Mouse (Mus musculus) limb, embryonic 12.5 days (tissue): ENCODE measurements at regions not wholly inside any gene's neighbourhood (a gene's known extent, or its start where the extent isn't known, plus 50 kb on each side); places are given as distances from the start of the nearest gene placed in this dataset.

Experiments used
- ATAC-seq: fragments of 200-750 bp; cut with Nextera tagmentation; 2 replicates; pipeline ENCODE4 v1.8.0; 2017; ENCODE audit warnings: low read depth, moderate TSS enrichment; ENCODE audit not compliant: insufficient number of reproducible peaks, insufficient read depth, low FRiP score, low TSS enrichment
- H3K27ac ChIP-seq: fragments of 300-500 bp; sonication (generic); 2 replicates; pipeline ENCODE4 v1.5.1; 2016; ENCODE audit warnings: mild to moderate bottlenecking, moderate library complexity
- H3K27me3 ChIP-seq: fragments of 300-500 bp; sonication (generic); 2 replicates; pipeline ENCODE4 v1.6.1; 2016; ENCODE audit warnings: mild to moderate bottlenecking, moderate library complexity
- H3K36me3 ChIP-seq: fragments of 300-500 bp; sonication (generic); 2 replicates; pipeline ENCODE4 v1.6.1; 2016; ENCODE audit warnings: mild to moderate bottlenecking, moderate library complexity
- H3K4me1 ChIP-seq: fragments of 300-500 bp; sonication (generic); replicated peaks from 2 replicates; pipeline ENCODE4 v1.6.1; 2016
- H3K4me2 ChIP-seq: fragments of 300-500 bp; sonication (generic); 2 replicates; pipeline ENCODE4 v1.6.1; 2016; ENCODE audit warnings: mild to moderate bottlenecking, moderate library complexity
- H3K4me3 ChIP-seq: fragments of 300-500 bp; sonication (generic); replicated peaks from 2 replicates; pipeline ENCODE4 v1.5.1; 2016; ENCODE audit warnings: mild to moderate bottlenecking
- H3K9ac ChIP-seq: fragments of 300-500 bp; sonication (generic); replicated peaks from 2 replicates; pipeline ENCODE4 v1.6.1; 2016; ENCODE audit warnings: mild to moderate bottlenecking, moderate library complexity
- H3K9me3 ChIP-seq: fragments of 300-500 bp; sonication (generic); 2 replicates; pipeline ENCODE4 v1.6.1; 2016; ENCODE audit warnings: mild to moderate bottlenecking, moderate library complexity
- WGBS: fragments of 180-500 bp; shearing (Covaris S2); methylation state at CpG from one replicate; pipeline ENCODE4 v1.1.7; 2016; 5-methylcytosine and 5-hydroxymethylcytosine counted together

GRCm38 (mm10) chr4:25432203-25432602 lies 150.6 kb upstream of the Ufl1 start:
- 91% methylated on average over 8 of the region's 8 CpGs for WGBS
- H3K9ac ChIP-seq: no peak overlapping the region
- no peak overlapping the region for H3K27ac ChIP-seq
- no peaks in the 10 kb centered on the region for H3K9me3 ChIP-seq
- H3K36me3 ChIP-seq: no peaks in the 10 kb centered on the region
- no peaks in the 10 kb centered on the region for H3K27me3 ChIP-seq
- ATAC-seq: no peak
- H3K4me1 ChIP-seq: no peaks in the 10 kb centered on the region
- H3K4me3 ChIP-seq: no peak overlapping the region
- no peak overlapping the region for H3K4me2 ChIP-seq

- Histone ChIP-seq H3K4me3 (no peak overlapping the region), H3K9me3 (no peaks in the 10 kb centered on the region), H3K27ac (no peak overlapping the region), H3K4me1 (no peaks in the 10 kb centered on the region), H3K4me2 (no peak overlapping the region), H3K36me3 (no peaks in the 10 kb centered on the region), H3K27me3 (no peaks in the 10 kb centered on the region), H3K9ac (no peak overlapping the region)
- WGBS: 87% methylated on average over 2 of the region's 2 CpGs
- no peak for ATAC-seq
Observed at GRCm38 (mm10) chr4:25416330-25416729, 134.7 kb upstream of the Ufl1 start.

GRCm38 (mm10) chr4:25410440-25410839 lies 128.8 kb upstream of the Ufl1 start:
- Histone ChIP-seq H3K27me3 (no peaks in the 10 kb centered on the region), H3K9me3 (no peaks in the 10 kb centered on the region), H3K4me3 (no peak overlapping the region), H3K4me1 (peaks cover 26% of the 10 kb centered on the region), H3K27ac (0 out of 2 replicates have a peak overlapping the region, but pooled peaks have one; percentile 17), H3K9ac (no peak overlapping the region), H3K36me3 (no peaks in the 10 kb centered on the region), H3K4me2 (no peak overlapping the region)
- 60% methylated on average over 4 of the region's 4 CpGs for WGBS
- ATAC-seq: no peak

GRCm38 (mm10) chr4:25408696-25409448 lies 127.3 kb upstream of the Ufl1 start:
- ATAC-seq: peak; percentile 73; the same call in 1 of the 2 replicates

GRCm38 (mm10) chr4:25407842-25408241 lies 126.2 kb upstream of the Ufl1 start:
- Histone ChIP-seq H3K27me3 (no peaks in the 10 kb centered on the region), H3K9ac (no peak overlapping the region), H3K9me3 (no peaks in the 10 kb centered on the region), H3K36me3 (no peaks in the 10 kb centered on the region), H3K4me2 (no peak overlapping the region), H3K27ac (no peak overlapping the region), H3K4me1 (peaks cover 26% of the 10 kb centered on the region), H3K4me3 (no peak overlapping the region)
- 51% methylated on average over 4 of the region's 4 CpGs for WGBS
- ATAC-seq: no peak

More at GRCm38 (mm10) chr4:25408696-25409448, 127.3 kb upstream of the Ufl1 start:
- no peak overlapping the region; the same call in 1 of the 2 replicates for H3K4me2 ChIP-seq
- no peaks in the 10 kb centered on the region for H3K9me3 ChIP-seq
- no peaks in the 10 kb centered on the region for H3K36me3 ChIP-seq
- WGBS: 23% methylated on average over 3 of the region's 3 CpGs
- no peaks in the 10 kb centered on the region for H3K27me3 ChIP-seq
- H3K27ac ChIP-seq: peak overlapping the region; percentile 62; the same call in 1 of the 2 replicates
- no peak overlapping the region for H3K9ac ChIP-seq
- H3K4me1 ChIP-seq: peaks cover 26% of the 10 kb centered on the region
- no peak overlapping the region for H3K4me3 ChIP-seq

GRCm38 (mm10) chr4:25389542-25389941 lies 107.9 kb upstream of the Ufl1 start:
- WGBS: 71% methylated on average over 5 of the region's 5 CpGs
- no peaks in the 10 kb centered on the region for H3K4me1 ChIP-seq
- no peak overlapping the region for H3K9ac ChIP-seq
- no peaks in the 10 kb centered on the region for H3K27me3 ChIP-seq
- no peak overlapping the region for H3K27ac ChIP-seq
- H3K4me2 ChIP-seq: no peak overlapping the region
- no peaks in the 10 kb centered on the region for H3K9me3 ChIP-seq
- no peak for ATAC-seq
- no peak overlapping the region for H3K4me3 ChIP-seq
- H3K36me3 ChIP-seq: no peaks in the 10 kb centered on the region

GRCm38 (mm10) chr4:25372041-25372440 lies 90.4 kb upstream of the Ufl1 start:
- Histone ChIP-seq H3K9ac (no peak overlapping the region), H3K27ac (no peak overlapping the region), H3K36me3 (no peaks in the 10 kb centered on the region), H3K4me2 (no peak overlapping the region), H3K4me1 (no peaks in the 10 kb centered on the region), H3K4me3 (no peak overlapping the region), H3K27me3 (no peaks in the 10 kb centered on the region), H3K9me3 (no peaks in the 10 kb centered on the region)
- no peak for ATAC-seq
- 80% methylated on average over 4 of the region's 4 CpGs for WGBS

- Histone ChIP-seq H3K4me3 (no peak overlapping the region), H3K27ac (no peak overlapping the region), H3K4me2 (no peak overlapping the region), H3K4me1 (no peaks in the 10 kb centered on the region), H3K36me3 (no peaks in the 10 kb centered on the region), H3K9ac (no peak overlapping the region), H3K9me3 (no peaks in the 10 kb centered on the region), H3K27me3 (no peaks in the 10 kb centered on the region)
- ATAC-seq: no peak
Observed at GRCm38 (mm10) chr4:25364402-25364801, 82.8 kb upstream of the Ufl1 start.

- H3K27ac ChIP-seq: no peak overlapping the region
- no peak overlapping the region for H3K4me2 ChIP-seq
- no peak for ATAC-seq
- no peak overlapping the region for H3K9ac ChIP-seq
- no peaks in the 10 kb centered on the region for H3K4me1 ChIP-seq
- no peaks in the 10 kb centered on the region for H3K27me3 ChIP-seq
- no peaks in the 10 kb centered on the region for H3K9me3 ChIP-seq
- no peak overlapping the region for H3K4me3 ChIP-seq
- no peaks in the 10 kb centered on the region for H3K36me3 ChIP-seq
- WGBS: 73% methylated on average over 1 of the region's 1 CpGs
Observed at GRCm38 (mm10) chr4:25337638-25338037, 56.0 kb upstream of the Ufl1 start.
